Mouse (Mus musculus) fibroblast of lung, adult 2 months (primary cell): ENCODE measurements around the gene C2cd2.

ENCODE experiments used
- DNase-seq: peaks from one replicate; pipeline ENCODE4 v3.0.0-alpha.2; 2011; ENCODE audit warnings: low read depth

Gene C2cd2

GRCm38 (mm10) chr16:97882891-97883290 lies 79.5 kb downstream of the C2cd2 start:
- DNase-seq, result no peak

DNA sequence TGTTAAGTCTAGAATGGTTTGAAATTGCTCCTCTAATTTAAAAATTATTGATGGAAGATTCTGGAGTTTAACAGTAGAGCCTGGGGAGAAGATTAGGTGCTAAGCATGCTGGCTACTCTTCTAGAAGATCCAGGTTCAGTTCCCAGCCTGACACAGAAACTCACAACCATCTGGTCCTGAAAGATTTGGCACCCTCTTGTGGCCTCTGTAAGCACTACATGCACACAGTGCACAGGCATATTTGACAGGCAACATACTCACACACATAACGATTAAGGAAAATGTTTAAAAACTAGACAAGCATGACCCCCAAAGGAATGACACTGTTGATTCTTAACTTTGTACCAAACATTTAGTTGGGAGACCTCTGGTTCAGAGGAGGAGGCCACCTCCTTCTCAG lies 83.3 kb downstream of the C2cd2 start:
- DNase-seq, result no peak

GRCm38 (mm10) chr16:97877502-97877901 lies 84.9 kb downstream of the C2cd2 start:
- no peak for DNase-seq

GRCm38 (mm10) chr16:97875101-97875500 lies 87.3 kb downstream of the C2cd2 start:
- no peak for DNase-seq

DNA sequence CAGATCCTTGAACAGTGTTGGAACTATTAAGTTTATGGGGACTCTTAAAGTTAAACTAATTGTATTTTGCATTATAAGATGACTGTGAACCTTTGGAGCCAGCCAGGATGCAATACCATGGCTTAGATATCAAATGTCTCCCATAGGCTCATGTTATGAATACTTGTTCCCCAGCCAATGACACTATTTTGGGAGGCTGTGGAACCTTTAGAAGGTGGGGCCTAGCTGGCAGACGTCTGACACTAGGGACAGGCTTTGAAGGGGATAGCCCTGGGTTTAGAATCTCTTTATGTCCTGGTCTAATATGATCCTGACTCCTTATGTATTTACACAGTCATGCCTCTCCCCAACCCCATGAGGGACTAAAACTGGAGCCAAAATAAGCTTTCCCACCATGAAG lies 88.0 kb downstream of the C2cd2 start:
- DNase-seq, result no peak

GRCm38 (mm10) chr16:97872657-97873056 lies 89.7 kb downstream of the C2cd2 start:
- DNase-seq, result no peak

DNA sequence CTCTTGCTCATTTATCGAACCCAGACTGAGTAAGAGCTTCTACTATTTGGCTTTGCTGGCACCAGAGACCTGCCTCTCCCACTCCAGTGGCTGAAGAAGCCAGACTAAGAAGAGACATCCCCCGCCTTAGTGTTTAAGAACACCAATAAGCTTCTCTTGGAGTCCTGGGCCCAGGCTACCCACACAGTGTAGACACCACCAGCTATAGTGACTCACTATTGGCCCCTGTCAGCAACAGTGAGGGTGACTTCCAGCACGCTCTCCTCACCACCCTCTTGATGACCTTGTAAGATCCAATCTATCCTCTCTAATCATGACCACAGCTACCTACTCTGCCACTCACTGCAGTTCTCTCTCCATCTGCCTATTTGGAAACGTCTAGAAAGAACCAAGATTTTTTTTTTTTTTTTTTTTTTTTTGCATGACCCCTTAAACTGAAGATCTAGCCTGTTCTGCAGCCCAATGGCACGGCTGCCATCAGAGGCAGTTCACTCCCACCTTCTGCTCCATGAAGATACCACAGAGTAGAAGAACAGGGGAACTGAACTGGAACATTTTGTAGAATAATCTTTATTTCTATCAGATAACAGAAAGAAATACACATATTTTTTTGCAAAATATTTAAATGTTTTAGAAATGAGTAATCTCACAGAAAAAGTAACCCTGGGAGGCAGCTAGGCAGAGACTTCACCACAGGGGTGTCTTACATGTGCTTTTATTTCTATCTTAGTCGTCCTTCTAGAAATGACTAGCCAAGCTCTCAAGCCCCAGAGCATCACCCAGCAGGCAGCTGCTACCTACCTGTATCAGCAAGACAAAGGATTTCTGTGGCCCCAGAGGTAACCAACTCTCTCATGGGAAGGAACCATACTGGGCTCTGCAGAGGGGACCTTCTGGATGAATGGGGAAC lies 93.0 kb downstream of the C2cd2 start:
- DNase-seq, result no peak

GRCm38 (mm10) chr16:97863932-97864467 lies 98.4 kb downstream of the C2cd2 start:
- no peak for DNase-seq

DNA sequence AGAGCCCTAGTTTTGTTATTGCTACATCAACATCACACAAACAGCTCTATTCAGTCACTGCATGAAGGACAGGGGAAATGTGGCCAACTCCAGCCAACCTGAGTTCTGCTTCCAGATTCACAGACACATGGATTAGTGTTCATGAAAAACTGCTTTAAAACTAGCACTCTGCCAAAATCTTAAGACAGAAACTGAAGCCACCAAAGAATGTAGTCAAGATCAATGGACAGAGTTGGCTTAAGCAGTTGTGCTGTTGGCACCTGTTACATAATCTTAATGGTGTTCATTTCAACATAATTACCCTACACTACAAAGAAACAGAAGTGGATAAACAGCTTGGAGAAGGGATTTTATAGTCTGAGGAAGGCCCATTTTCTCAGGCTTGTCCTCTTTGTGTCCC lies 106.3 kb downstream of the C2cd2 start:
- no peak for DNase-seq

- DNase-seq, result no peak
Observed at GRCm38 (mm10) chr16:97851741-97852319, 110.6 kb downstream of the C2cd2 start, which contains the start of gene Prdm15. TSS of gene Prdm15 (minus strand) at chr16:97851850.

- DNase-seq, result peak; percentile 44
Observed at GRCm38 (mm10) chr16:97851061-97851740, 111.2 kb downstream of the C2cd2 start.

DNA sequence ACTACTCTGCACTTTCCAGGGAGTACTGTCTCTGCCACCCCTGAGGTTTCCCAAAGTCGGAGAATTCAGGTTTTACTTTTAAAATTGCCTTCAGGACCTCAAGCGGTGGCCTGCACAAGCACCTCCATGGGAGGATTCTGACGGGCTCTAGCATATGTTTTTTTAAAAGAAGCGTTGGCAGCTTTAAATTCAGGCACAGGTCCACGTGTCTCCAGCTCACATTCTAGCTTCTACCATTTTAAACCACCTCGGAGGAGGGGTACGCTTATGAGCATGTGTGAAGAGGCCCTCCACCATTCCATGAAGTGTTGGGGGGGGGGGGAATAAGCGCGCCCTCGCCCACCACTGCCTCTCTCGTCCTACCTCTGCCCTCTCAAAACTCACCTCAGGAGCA lies 111.7 kb downstream of the C2cd2 start:
- DNase-seq, result no peak

DNA sequence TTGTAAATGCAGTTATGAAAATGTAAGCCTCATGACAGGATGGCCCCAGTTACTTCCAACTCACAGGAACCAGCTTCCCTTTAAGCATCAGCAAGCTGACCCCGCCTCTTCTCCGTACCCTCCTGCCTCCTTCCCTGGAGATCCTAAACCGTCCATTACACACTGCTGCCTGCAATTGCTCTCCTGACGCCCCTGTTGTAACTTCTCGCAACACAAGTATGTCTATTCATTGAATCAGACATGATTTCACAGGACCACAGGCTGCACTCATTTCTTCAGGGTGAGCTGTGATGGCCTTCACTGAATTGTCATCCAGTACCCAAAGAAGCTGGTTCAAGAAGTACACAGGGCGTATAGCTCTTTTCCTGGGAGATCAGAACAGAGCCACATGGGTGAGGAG lies 113.6 kb downstream of the C2cd2 start:
- DNase-seq, result no peak

DNA sequence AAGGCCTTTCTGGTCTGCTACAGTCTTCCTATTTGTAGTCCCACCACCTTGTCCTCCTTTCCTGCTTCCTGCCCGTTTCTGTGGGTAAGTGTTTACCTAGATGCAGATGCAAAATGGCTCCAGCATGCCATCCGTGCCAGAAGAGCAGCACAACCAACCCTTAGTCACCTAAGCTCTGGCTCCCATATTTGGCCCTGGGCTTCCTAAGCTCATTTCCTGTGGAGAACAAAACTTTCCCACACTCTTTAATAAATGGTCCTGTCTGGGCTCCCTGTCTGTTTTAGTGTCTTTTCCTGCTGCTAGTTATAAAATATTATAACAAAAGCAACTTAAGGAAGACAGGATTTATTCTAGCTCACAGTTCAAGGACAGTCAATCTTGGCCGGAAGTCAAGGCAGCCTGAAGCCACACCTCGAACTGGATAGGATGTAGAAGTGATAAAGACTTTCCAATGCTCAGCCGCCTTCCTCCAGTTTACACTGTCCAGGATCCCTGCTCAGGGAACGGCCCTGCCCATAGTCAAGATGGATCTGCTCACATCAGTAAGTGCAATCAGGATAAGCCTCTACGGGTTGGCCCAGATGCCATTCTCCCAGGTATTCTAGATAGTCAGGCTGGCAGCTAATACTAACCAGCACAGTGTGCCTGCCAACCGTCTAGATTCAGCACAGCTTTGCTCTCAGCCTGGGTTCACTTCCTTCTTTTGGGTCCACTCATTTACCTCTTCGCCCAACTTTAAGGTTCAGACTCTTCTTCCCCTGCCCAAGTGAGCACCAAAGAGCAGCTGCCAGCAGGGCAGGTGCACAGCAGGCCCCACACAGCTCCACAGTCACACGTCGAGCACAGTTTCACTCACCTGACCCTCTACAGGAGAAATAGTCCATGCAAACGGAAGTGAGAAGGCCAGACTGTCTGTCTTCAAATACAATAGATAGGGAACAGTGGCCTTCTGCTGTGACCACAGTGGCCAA lies 117.1 kb downstream of the C2cd2 start:
- DNase-seq, result no peak

GRCm38 (mm10) chr16:97832154-97832553 lies 130.2 kb downstream of the C2cd2 start:
- no peak for DNase-seq

- no peak for DNase-seq
Observed at GRCm38 (mm10) chr16:97828207-97828606, 134.2 kb downstream of the C2cd2 start.

DNA sequence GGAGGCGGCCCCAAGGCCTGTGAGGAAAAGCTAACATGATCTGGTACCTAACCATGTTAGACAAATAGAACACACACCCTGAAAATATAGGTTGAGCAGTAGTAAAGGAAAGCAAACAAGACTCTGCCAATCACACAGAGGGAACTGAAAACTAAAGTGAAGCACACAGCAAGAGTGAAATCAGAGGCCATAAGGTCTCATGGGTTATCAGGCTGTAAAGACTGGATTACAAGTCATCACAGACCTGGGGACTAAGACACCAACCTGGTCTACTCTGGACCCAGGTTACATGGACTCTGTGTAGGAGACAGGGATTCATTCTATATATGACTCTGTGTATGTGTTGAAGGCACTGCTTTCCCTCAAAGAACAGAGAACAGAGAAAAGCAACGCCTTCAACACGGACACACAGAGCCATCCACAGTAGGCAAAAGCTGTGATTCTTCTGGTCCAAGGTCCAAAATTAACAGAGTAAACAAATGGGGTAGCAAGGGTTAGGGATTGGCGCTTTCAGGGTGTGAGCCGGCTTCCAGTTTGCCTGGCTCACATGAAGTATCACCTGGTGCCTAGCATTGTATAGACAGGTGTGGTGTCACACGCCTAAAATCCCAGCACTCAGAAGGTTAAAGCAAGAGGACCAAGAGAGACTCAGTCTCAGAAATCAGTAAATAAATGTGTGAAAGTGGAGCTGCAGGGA lies 138.9 kb downstream of the C2cd2 start:
- no peak for DNase-seq

DNA sequence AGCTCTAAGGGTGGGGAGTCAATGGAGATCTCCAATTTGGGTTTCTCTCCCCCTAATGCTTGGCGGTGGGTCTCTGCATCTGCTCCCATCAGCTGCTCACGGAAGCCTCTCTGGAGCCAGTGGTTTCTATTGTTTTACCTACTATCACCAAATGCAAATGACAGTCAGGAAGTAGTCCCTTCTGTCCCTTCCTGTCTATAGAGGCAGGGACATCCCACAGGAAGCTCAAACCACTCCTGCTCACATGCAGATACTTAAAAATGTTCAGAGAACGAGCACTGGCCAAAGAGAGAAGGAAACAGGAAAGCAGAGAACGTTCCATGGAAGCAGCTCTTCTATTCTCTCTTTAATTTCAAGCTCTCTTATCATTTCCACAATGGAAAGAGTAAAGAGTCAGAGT lies 142.9 kb downstream of the C2cd2 start:
- no peak for DNase-seq

GRCm38 (mm10) chr16:97817414-97817813 lies 145.0 kb downstream of the C2cd2 start:
- DNase-seq, result no peak

- no peak for DNase-seq
Observed at GRCm38 (mm10) chr16:97815269-97815668, 147.1 kb downstream of the C2cd2 start.

DNA sequence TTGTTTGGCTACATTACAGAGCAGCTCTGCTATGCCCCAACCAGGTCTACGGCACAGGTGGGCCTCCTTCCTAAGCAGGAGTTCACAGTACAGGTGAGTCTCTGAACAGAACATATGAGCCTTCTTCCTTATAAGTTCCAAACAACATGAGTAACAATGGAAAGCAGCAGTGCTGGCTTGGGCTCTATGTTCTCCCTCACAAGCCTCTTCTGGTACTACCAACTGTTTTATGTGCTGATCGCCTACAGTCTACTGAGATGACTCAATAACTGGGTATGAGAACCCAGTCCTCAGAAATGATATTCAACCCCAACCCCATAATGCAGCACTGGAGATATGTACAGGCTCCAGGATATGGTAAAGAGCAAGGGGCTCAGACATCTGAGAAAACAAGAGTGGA lies 148.3 kb downstream of the C2cd2 start:
- no peak for DNase-seq
